Mouse (Mus musculus): ENCODE data around the gene Castor1. TPM values are rescaled to one million over a fixed set of nuclear protein-coding genes. Genes with fewer than 3 reads are reported as not detected.

The Castor1 gene
- polyA plus RNA-seq, 1 experiment from 2014 or later: 1.5 TPM

Other genes starting within 250 kb of the Castor1 start
- gene 4930556J24Rik, start 241.4 kb upstream of the Castor1 start, polyA plus RNA-seq (2014; fragmentation: Nextera tagmentation; extraction: Ambion mirVana): not detected in 2 replicates
- 2.6 and 3.2 TPM in 2 replicates for gene Gal3st1, start 234.6 kb upstream of the Castor1 start, polyA plus RNA-seq (2014; fragmentation: Nextera tagmentation; extraction: Ambion mirVana)
- not detected in 2 replicates for gene Sec14l4, start 186.8 kb upstream of the Castor1 start, polyA plus RNA-seq (2014; fragmentation: Nextera tagmentation; extraction: Ambion mirVana)
- gene Sec14l3, start 153.4 kb upstream of the Castor1 start, polyA plus RNA-seq (2014; fragmentation: Nextera tagmentation; extraction: Ambion mirVana): not detected in 2 replicates
- 8.5 and 10.9 TPM in 2 replicates for gene Mtfp1, start 122.8 kb upstream of the Castor1 start, polyA plus RNA-seq (2014; fragmentation: Nextera tagmentation; extraction: Ambion mirVana)
- 1.9 and 2.2 TPM in 2 replicates for gene Sec14l2, start 94.8 kb upstream of the Castor1 start, polyA plus RNA-seq (2014; fragmentation: Nextera tagmentation; extraction: Ambion mirVana)
- 24.3 and 28.9 TPM in 2 replicates for gene Rnf215, start 83.0 kb upstream of the Castor1 start, polyA plus RNA-seq (2014; fragmentation: Nextera tagmentation; extraction: Ambion mirVana)
- 4.3 and 4.7 TPM in 2 replicates for gene Ccdc157, start 57.9 kb upstream of the Castor1 start, polyA plus RNA-seq (2014; fragmentation: Nextera tagmentation; extraction: Ambion mirVana)
- gene Sf3a1, start 57.9 kb upstream of the Castor1 start, polyA plus RNA-seq (2014; fragmentation: Nextera tagmentation; extraction: Ambion mirVana): 98.3 and 112 TPM in 2 replicates
- gene Tbc1d10a, start 31.4 kb upstream of the Castor1 start, polyA plus RNA-seq (2014; fragmentation: Nextera tagmentation; extraction: Ambion mirVana): 20.5 and 25.0 TPM in 2 replicates
- gene Osm, start 18.2 kb downstream of the Castor1 start, polyA plus RNA-seq (2014; fragmentation: Nextera tagmentation; extraction: Ambion mirVana): not detected in 2 replicates
- 0.04 and 0.05 TPM in 2 replicates for gene Lif, start 39.3 kb downstream of the Castor1 start, polyA plus RNA-seq (2014; fragmentation: Nextera tagmentation; extraction: Ambion mirVana)
- 0.35 and 0.79 TPM in 2 replicates for gene Hormad2, start 222.9 kb downstream of the Castor1 start, polyA plus RNA-seq (2014; fragmentation: Nextera tagmentation; extraction: Ambion mirVana)